Mouse (Mus musculus): Measurements from ENCODE around the gene Cog2. TPM values are rescaled to one million over a fixed set of nuclear protein-coding genes. Genes with fewer than 3 reads are reported as not detected.

Cog2 gene
- 20.8 and 24.3 TPM in 2 replicates for polyA plus RNA-seq (2021; fragmentation: Nextera tagmentation)
- long read RNA-seq, experiment 1, transcript Cog2-201 (18 exons, 2,825 nt) = major isoform, 36 of 50 reads
- long read RNA-seq, experiment 1, partial matches to known transcripts = 11 of 50 reads
- long read RNA-seq, experiment 1, other reads (novel, unspliced or antisense) = 3 of 50 reads
- long read RNA-seq, experiment 2, transcript Cog2-201 (18 exons, 2,825 nt) = major isoform, 153 of 186 reads
- long read RNA-seq, experiment 2, partial matches to known transcripts = 17 of 186 reads
- long read RNA-seq, experiment 2, other reads (novel, unspliced or antisense) = 16 of 186 reads

GRCm38 (mm10) chr8:124520249-124521080 is at the start of gene Cog2:
Gene Cog2 (plus strand): TSS chr8:124520767.

GRCm38 (mm10) chr8:124569593-124569992 is 49.0 kb downstream of the Cog2 start, which contains the start of gene Agt:
Gene Agt (minus strand): TSS chr8:124569706.

GRCm38 (mm10) chr8:124575811-124576210 is 55.2 kb downstream of the Cog2 start, which contains the start of gene Capn9:
Gene Capn9 (plus strand): TSS chr8:124576111.

Other genes with a start within 250 kb of the Cog2 start
- 42.9 and 46.1 TPM in 2 replicates for gene Pgbd5, start 81.1 kb upstream of the Cog2 start, polyA plus RNA-seq (2021; fragmentation: Nextera tagmentation)
- 18.2 and 31.7 TPM in 2 replicates for gene Agt, start 48.9 kb downstream of the Cog2 start, polyA plus RNA-seq (2021; fragmentation: Nextera tagmentation)
- 0.26 and 0.63 TPM in 2 replicates for gene Capn9, start 55.3 kb downstream of the Cog2 start, polyA plus RNA-seq (2021; fragmentation: Nextera tagmentation)
- 19.7 and 28.2 TPM in 2 replicates for gene 2310022B05Rik, start 142.6 kb downstream of the Cog2 start, polyA plus RNA-seq (2021; fragmentation: Nextera tagmentation)
- gene Ttc13, start 201.2 kb downstream of the Cog2 start, polyA plus RNA-seq (2021; fragmentation: Nextera tagmentation) = 13.4 and 15.0 TPM in 2 replicates
- gene Arv1, start 201.4 kb downstream of the Cog2 start, polyA plus RNA-seq (2021; fragmentation: Nextera tagmentation) = 8.5 and 10.5 TPM in 2 replicates
- 0.41 and 0.88 TPM in 2 replicates for gene Fam89a, start 231.1 kb downstream of the Cog2 start, polyA plus RNA-seq (2021; fragmentation: Nextera tagmentation)